Mouse (Mus musculus) CH12.LX (cell line): ENCODE data around the gene Gm10392. TPM values are rescaled to one million over a fixed set of nuclear protein-coding genes. Genes with fewer than 3 reads are reported as not detected.
A peak's percentile ranks its signal among the peaks of the same experiment; 100 is the strongest.

Experiments used
- DNase-seq: peaks from one replicate; pipeline ENCODE4 v3.0.0-alpha.2; 2013; ENCODE audit errors: extremely low read depth
- H3K27ac ChIP-seq: 2 replicates; pipeline ENCODE4 v1.5.1; 2012; ENCODE audit warnings: low read depth, mild to moderate bottlenecking, control low read depth, moderate library complexity; ENCODE audit not compliant: insufficient read depth
- H3K27me3 ChIP-seq: replicated peaks from 2 replicates; pipeline ENCODE3; 2012; ENCODE audit warnings: inconsistent platforms
- H3K36me3 ChIP-seq, 2 experiments: replicated peaks in 1 of 2; 2 replicates each; pipeline versions ENCODE3 to v1.6.1; 2012; ENCODE audit warnings: inconsistent platforms in 1 of 2, low read length in 1 of 2, mild to moderate bottlenecking in 1 of 2, mixed read lengths in 1 of 2, moderate library complexity in 1 of 2; ENCODE audit not compliant: control insufficient read depth in 1 of 2, insufficient read depth in 1 of 2
- H3K4me1 ChIP-seq, 2 experiments: 2 replicates each; pipeline ENCODE4 v1.6.1; 2012; ENCODE audit warnings: inconsistent platforms in 1 of 2, moderate library complexity in 1 of 2; ENCODE audit not compliant: insufficient read depth in 2 of 2, control insufficient read depth in 1 of 2
- H3K4me2 ChIP-seq: 2 replicates; pipeline ENCODE4 v1.6.1; 2012; ENCODE audit warnings: low read depth, mild to moderate bottlenecking, control low read depth; ENCODE audit not compliant: poor library complexity, insufficient read depth, severe bottlenecking
- H3K4me3 ChIP-seq, 3 experiments: fragments of 150-350 bp in 1 of 3; sonication (generic) in 1 of 3; replicated peaks in 1 of 3; 2 replicates each; pipeline versions ENCODE3 to v1.5.1; 2011 to 2012; ENCODE audit warnings: low read depth in 2 of 3, low read length in 2 of 3, mild to moderate bottlenecking in 2 of 3, moderate library complexity in 2 of 3, control low read depth in 1 of 3, improper control_type of control experiment in 1 of 3, inconsistent platforms in 1 of 3, mixed read lengths in 1 of 3; ENCODE audit not compliant: poor library complexity in 1 of 3
- H3K79me2 ChIP-seq: replicated peaks from 2 replicates; pipeline ENCODE4 v1.6.1; 2012; ENCODE audit warnings: mild to moderate bottlenecking, moderate library complexity; ENCODE audit not compliant: control insufficient read depth, poor library complexity, insufficient read depth, severe bottlenecking; ENCODE audit errors: extremely low read depth
- H3K9ac ChIP-seq: 2 replicates; pipeline ENCODE4 v1.6.1; 2012; ENCODE audit warnings: low read depth, mild to moderate bottlenecking, control low read depth, moderate library complexity; ENCODE audit not compliant: insufficient read depth
- H3K9me3 ChIP-seq: replicated peaks from 2 replicates; pipeline ENCODE3; 2012; ENCODE audit warnings: low read length, inconsistent platforms, mixed read lengths
- BHLHE40 ChIP-seq: IDR thresholded peaks from 2 replicates; pipeline ENCODE4 v1.6.1; 2011; ENCODE audit warnings: mild to moderate bottlenecking, low read depth, low read length, improper control_type of control experiment
- CHD1 ChIP-seq: IDR thresholded peaks from 2 replicates; pipeline ENCODE4 v1.6.1; 2012; ENCODE audit warnings: low read depth, low read length, improper control_type of control experiment, inconsistent platforms
- CHD2 ChIP-seq: IDR thresholded peaks from 2 replicates; pipeline ENCODE4 v1.6.1; 2011; ENCODE audit warnings: low read length, improper control_type of control experiment
- CTCF ChIP-seq, 2 experiments: IDR thresholded peaks in 1 of 2; conservative IDR thresholded peaks in 1 of 2; 2 replicates each; pipeline ENCODE4 v1.5.1; 2011 to 2012; ENCODE audit warnings: low read depth in 2 of 2, low read length in 2 of 2, improper control_type of control experiment in 1 of 2, inconsistent platforms in 1 of 2, mild to moderate bottlenecking in 1 of 2, moderate library complexity in 1 of 2
- EP300 ChIP-seq: IDR thresholded peaks from 2 replicates; pipeline ENCODE4 v1.6.1; 2011; ENCODE audit warnings: low read length, improper control_type of control experiment
- GABPA ChIP-seq: IDR thresholded peaks from 2 replicates; pipeline ENCODE4 v1.6.1; 2012; ENCODE audit warnings: low read depth, low read length, improper control_type of control experiment, inconsistent platforms; ENCODE audit not compliant: insufficient replicate concordance
- HCFC1 ChIP-seq: IDR thresholded peaks from 2 replicates; pipeline ENCODE4 v1.6.1; 2012; ENCODE audit warnings: low read depth, mild to moderate bottlenecking, inconsistent platforms, low read length, improper control_type of control experiment
- IRF4 ChIP-seq: IDR thresholded peaks from 2 replicates; pipeline ENCODE4 v1.6.1; 2014; ENCODE audit warnings: low read depth, mild to moderate bottlenecking, inconsistent platforms, low read length, improper control_type of control experiment
- JUN ChIP-seq: IDR thresholded peaks from 2 replicates; pipeline ENCODE4 v1.6.1; 2011; ENCODE audit warnings: low read depth, mild to moderate bottlenecking, low read length, improper control_type of control experiment, moderate library complexity; ENCODE audit not compliant: insufficient read depth
- KAT2A ChIP-seq: IDR thresholded peaks from 2 replicates; pipeline ENCODE4 v1.6.1; 2012; ENCODE audit warnings: low read length, improper control_type of control experiment, inconsistent platforms; ENCODE audit not compliant: insufficient replicate concordance
- MAFK ChIP-seq: IDR thresholded peaks from 2 replicates; pipeline ENCODE4 v1.6.1; 2011; ENCODE audit warnings: low read length, improper control_type of control experiment; ENCODE audit not compliant: insufficient replicate concordance
- MAX ChIP-seq: IDR thresholded peaks from 2 replicates; pipeline ENCODE4 v1.6.1; 2011; ENCODE audit warnings: low read length, improper control_type of control experiment
- MAZ ChIP-seq: IDR thresholded peaks from 2 replicates; pipeline ENCODE4 v1.6.1; 2012; ENCODE audit warnings: low read depth, mild to moderate bottlenecking, inconsistent platforms, low read length, improper control_type of control experiment, moderate library complexity
- MEF2A ChIP-seq: IDR thresholded peaks from 2 replicates; pipeline ENCODE4 v1.6.1; 2014; ENCODE audit warnings: low read depth, mild to moderate bottlenecking, inconsistent platforms, low read length, improper control_type of control experiment, borderline replicate concordance
- NELFE ChIP-seq: IDR thresholded peaks from 2 replicates; pipeline ENCODE4 v1.6.1; 2011; ENCODE audit warnings: low read depth, low read length, improper control_type of control experiment
- PAX5 ChIP-seq: IDR thresholded peaks from 2 replicates; pipeline ENCODE4 v1.6.1; 2012; ENCODE audit warnings: low read length, inconsistent platforms, mixed read lengths
- POLR2A ChIP-seq: IDR thresholded peaks from 2 replicates; pipeline ENCODE4 v1.6.1; 2011; ENCODE audit warnings: low read depth, mild to moderate bottlenecking, improper control_type of control experiment, low read length
- POLR2AphosphoS2 ChIP-seq: IDR thresholded peaks from 2 replicates; pipeline ENCODE4 v1.6.1; 2011; ENCODE audit warnings: low read depth, low read length, improper control_type of control experiment
- RAD21 ChIP-seq: IDR thresholded peaks from 2 replicates; pipeline ENCODE4 v1.6.1; 2011; ENCODE audit warnings: low read depth, mild to moderate bottlenecking, low read length, improper control_type of control experiment, moderate library complexity
- SMC3 ChIP-seq: IDR thresholded peaks from 2 replicates; pipeline ENCODE4 v1.6.1; 2011; ENCODE audit warnings: low read depth, low read length, improper control_type of control experiment
- TBP ChIP-seq: conservative IDR thresholded peaks from 2 replicates; pipeline ENCODE4 v1.6.1; 2011; ENCODE audit warnings: low read depth, low read length, improper control_type of control experiment
- TCF12 ChIP-seq: IDR thresholded peaks from 2 replicates; pipeline ENCODE4 v1.6.1; 2014; ENCODE audit warnings: low read depth, mild to moderate bottlenecking, inconsistent platforms, low read length, improper control_type of control experiment
- ZKSCAN1 ChIP-seq: IDR thresholded peaks from 2 replicates; pipeline ENCODE4 v1.6.1; 2012; ENCODE audit warnings: low read depth, inconsistent platforms, low read length, improper control_type of control experiment, borderline replicate concordance
- ZNF384 ChIP-seq: IDR thresholded peaks from 2 replicates; pipeline ENCODE4 v1.6.1; 2012; ENCODE audit warnings: low read depth, low read length, improper control_type of control experiment, inconsistent platforms
- dilution Hi-C: fragments of 300-500 bp; cut with MboI; formaldehyde crosslinking; loops from 2 replicates; pipeline ENCODE4 v1.14.3; 2020; ENCODE audit warnings: low sequenced_read_pairs; ENCODE audit not compliant: extremely low pct_unique_long_range_greater_than_20kb, extremely low pct_ligation_motif_present
- in situ Hi-C: fragments of 300-500 bp; cut with MboI; formaldehyde crosslinking; loops from 3 replicates; pipeline ENCODE4 v1.14.3; 2019; ENCODE audit warnings: low sequenced_read_pairs, low pct_ligation_motif_present, low pct_unique_long_range_greater_than_20kb, mixed read lengths
- polyA plus RNA-seq: library from polyadenylated mRNA; unstranded; fragments of >175 nt; gene quantifications from 2 replicates; pipeline ENCODE4 v1.2.1, GENCODE M21; 2012; ENCODE audit warnings: low read depth; ENCODE audit not compliant: insufficient read length
- total RNA-seq, 2 experiments: library from RNA; depleted of rRNA; stranded (reverse); fragments of 300-350 nt in 1 of 2; fragments of >200 nt in 1 of 2; gene quantifications; 2 replicates each; pipeline ENCODE4 v1.2.3; 2012 to 2014

Gm10392 gene
- total and polyA plus RNA-seq, 3 experiments, result 0.13 to 0.17 TPM; not detected in 1

DNA sequence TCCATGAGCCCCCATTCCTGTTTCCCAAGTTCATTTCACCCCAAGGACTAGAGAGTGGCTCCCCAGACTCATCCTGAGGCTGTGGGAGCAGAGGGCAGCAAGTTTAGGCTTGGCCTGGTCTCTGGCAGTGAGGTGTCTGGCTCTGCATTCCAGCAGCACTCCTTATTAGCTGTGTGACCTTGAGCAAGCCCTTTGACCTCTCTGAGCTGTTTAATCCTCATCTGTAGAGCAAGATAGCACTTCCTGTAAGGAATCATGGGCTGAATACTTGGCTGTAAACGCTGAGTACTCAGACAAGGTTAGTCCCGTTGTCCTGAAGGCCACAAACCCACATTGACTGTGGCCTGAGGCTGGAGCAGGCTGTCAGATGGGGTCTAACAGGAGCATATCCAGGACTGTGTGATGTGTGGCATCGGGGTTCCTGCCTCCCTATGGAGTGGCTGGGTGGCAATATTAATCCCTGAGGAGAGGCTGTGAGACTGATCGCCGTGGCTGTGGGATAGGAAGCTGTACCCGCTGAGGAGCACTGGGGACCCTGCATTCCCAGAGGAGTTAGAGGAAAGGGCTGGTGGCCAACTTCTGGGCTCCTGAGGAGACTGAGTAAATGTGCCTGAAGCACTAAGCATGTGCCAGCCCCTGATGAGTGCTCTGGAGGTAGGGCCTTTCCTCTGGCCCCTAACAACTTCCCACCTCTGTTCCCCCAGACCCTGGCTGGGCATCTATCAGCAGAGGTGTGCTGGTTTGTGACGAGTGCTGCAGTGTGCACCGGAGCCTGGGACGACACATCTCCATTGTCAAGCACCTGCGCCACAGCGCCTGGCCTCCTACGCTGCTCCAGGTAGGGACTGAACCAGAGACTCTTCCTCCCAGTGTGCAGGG is 20.5 kb downstream of the Gm10392 start:
- Histone ChIP-seq H3K27ac (no peak overlapping the region), H3K27me3 (no peaks in the 10 kb centered on the region), H3K36me3 (peaks cover 32 to 73% of the 10 kb centered on the region in 2 experiments), H3K4me3 (no peak overlapping the region), H3K9ac (no peak overlapping the region), H3K9me3 (no peaks in the 10 kb centered on the region), H3K4me2 (no peak overlapping the region), H3K4me1 (peaks cover 19 to 54% of the 10 kb centered on the region in 2 experiments), H3K79me2 (peaks cover 31% of the 10 kb centered on the region)
- no peak for TF ChIP-seq POLR2AphosphoS2
- in situ Hi-C loops, result loop anchor here (5.0 kb wide), 1 partner anchor 124 kb away; no protein-coding TSS in a partner anchor
- DNase-seq, result no peak
- dilution Hi-C loops, result no loop called here

DNA sequence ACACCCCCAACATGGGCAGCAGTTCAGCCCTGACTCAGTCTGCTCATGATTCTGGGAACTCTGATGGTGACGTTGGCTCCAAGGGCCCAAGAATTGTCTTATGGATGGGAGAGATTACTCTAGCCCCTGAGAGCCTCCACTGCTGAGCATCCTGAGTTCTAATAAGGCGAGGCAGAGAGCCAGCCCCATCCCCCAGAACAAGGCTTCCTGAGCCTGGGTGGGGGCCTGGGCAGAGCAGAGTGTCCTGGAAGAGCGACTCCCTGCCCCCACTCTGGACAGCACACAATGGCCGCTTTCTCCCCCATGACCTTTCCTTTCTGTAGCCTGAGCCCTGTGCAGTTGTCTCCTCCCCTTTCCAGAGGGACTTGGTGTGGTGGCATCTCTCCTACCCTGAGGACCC is 21.1 kb downstream of the Gm10392 start:
- dilution Hi-C loops (no loop called here), in situ Hi-C loops (loop anchor here (5.0 kb wide), 1 partner anchor 124 kb away; no protein-coding TSS in a partner anchor)
- TF ChIP-seq MAX, result no peak
- no peak for TF ChIP-seq GABPA
- 0 out of 2 replicates have a peak, but pooled peaks have one; percentile 0 for TF ChIP-seq MAZ
- Histone ChIP-seq H3K4me3 (no peak overlapping the region), H3K27ac (no peak overlapping the region), H3K27me3 (no peaks in the 10 kb centered on the region), H3K4me2 (no peak overlapping the region), H3K36me3 (peaks cover 25 to 66% of the 10 kb centered on the region in 2 experiments), H3K9me3 (no peaks in the 10 kb centered on the region), H3K4me1 (peaks cover 19 to 54% of the 10 kb centered on the region in 2 experiments), H3K79me2 (peaks cover 34% of the 10 kb centered on the region), H3K9ac (no peak overlapping the region)
- DNase-seq, result no peak

DNA sequence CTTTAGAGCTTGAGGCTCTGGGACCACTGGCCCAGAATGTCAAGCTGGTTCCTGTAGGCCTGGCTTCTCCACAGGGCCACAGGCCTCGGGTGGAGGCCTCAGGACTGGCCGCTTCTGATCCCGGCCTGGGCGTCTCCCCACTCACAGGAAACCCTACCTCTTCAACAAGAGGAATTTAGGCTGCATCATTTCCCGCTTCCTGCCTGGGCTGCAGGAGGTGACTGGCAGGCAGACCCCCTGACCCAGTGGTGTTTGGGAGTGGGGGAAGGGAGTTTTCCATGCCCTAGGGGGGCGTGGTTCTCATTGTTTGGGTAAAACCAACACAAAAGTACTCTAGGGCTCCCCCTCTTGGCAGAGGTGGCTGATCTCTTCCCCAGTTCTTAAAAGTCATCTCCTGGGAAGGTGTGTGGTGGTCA is 21.6 kb downstream of the Gm10392 start:
- peaks cover 19 to 54% of the 10 kb centered on the region in 2 experiments for H3K4me1 ChIP-seq
- no peak overlapping the region for H3K4me2 ChIP-seq
- no peaks in the 10 kb centered on the region for H3K27me3 ChIP-seq
- in situ Hi-C loops (loop anchor here (5.0 kb wide), 1 partner anchor 125 kb away; no protein-coding TSS in a partner anchor), dilution Hi-C loops (no loop called here)
- peaks cover 34% of the 10 kb centered on the region for H3K79me2 ChIP-seq
- peak; percentile 89 for DNase-seq
- H3K36me3 ChIP-seq, result peaks cover 21 to 61% of the 10 kb centered on the region in 2 experiments
- no peaks in the 10 kb centered on the region for H3K9me3 ChIP-seq
- H3K4me3 ChIP-seq, result no peak overlapping the region
- H3K27ac ChIP-seq, result 0 out of 2 replicates have a peak overlapping the region, but pooled peaks have one; percentile 15
- H3K9ac ChIP-seq, result no peak overlapping the region
- TF ChIP-seq TBP, result no peak
- peak; percentile 67 for TF ChIP-seq CHD2
- peak; percentile 23 for TF ChIP-seq RAD21
- TF ChIP-seq TCF12, result no peak
- peak; percentile 63 for TF ChIP-seq SMC3
- no peak for TF ChIP-seq KAT2A
- TF ChIP-seq GABPA, result no peak
- no peak for TF ChIP-seq ZKSCAN1
- TF ChIP-seq CHD1, result no peak
- TF ChIP-seq POLR2AphosphoS2, result no peak
- TF ChIP-seq ZNF384, result no peak
- no peak for TF ChIP-seq IRF4
- no peak for TF ChIP-seq MAFK
- no peak for TF ChIP-seq EP300
- no peak for TF ChIP-seq HCFC1
- no peak for TF ChIP-seq JUN
- no peak for TF ChIP-seq PAX5
- TF ChIP-seq CTCF (conservative IDR thresholded peaks at IDR 0.05 in 1 of 2, IDR thresholded peaks at IDR 0.05 in 1 of 2; ENCODE audit: low read depth in 2 of 2, low read length in 2 of 2), result peak; percentile 63 to 84
- no peak for TF ChIP-seq MEF2A
- no peak for TF ChIP-seq NELFE
- no peak for TF ChIP-seq POLR2A
- TF ChIP-seq BHLHE40, result no peak
